Mouse (Mus musculus) brain, embryonic 14.5 days (tissue): Measurements from ENCODE around the gene Mpp4.

Experiments
- CTCF ChIP-seq: fragments of 200-500 bp; IDR thresholded peaks from 2 replicates; pipeline ENCODE4 v1.5.1; 2012; ENCODE audit warnings: inconsistent platforms, mild to moderate bottlenecking, moderate library complexity, borderline replicate concordance; ENCODE audit not compliant: insufficient read depth, insufficient read length; ENCODE audit errors: extremely low read depth
- POLR2A ChIP-seq: fragments of 200-500 bp; IDR thresholded peaks from 2 replicates; pipeline ENCODE4 v1.6.1; 2012; ENCODE audit warnings: mild to moderate bottlenecking, inconsistent platforms, borderline replicate concordance; ENCODE audit not compliant: poor library complexity, insufficient read depth, insufficient read length, severe bottlenecking; ENCODE audit errors: extremely low read depth

DNA sequence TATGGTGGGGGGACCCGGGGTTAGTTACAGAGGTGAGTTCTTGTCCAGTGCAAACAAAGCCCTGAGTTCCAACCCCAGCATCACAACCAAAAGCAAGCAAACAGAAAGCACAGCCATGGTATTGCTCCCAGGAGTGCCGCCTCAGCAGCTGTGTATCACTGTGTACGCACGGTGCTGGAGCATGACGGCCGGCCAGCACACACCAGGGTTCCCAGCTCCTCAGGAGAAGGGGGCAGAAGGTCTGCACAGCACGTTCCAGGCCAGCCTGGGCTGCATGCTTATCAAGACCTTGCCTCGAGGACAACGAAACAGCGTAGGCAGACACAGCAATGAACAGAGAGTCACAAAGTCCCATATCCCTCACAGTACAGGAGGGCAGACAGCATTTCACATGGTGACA lies 39.2 kb upstream of the Mpp4 start:
- no peak for TF ChIP-seq CTCF
- TF ChIP-seq POLR2A, result no peak
